Mouse (Mus musculus) cortical plate, adult 2 months (tissue): Measurements from ENCODE around the gene Tiam1.

ENCODE experiments used
- CTCF ChIP-seq: fragments of 200-500 bp; IDR thresholded peaks from 2 replicates; pipeline ENCODE4 v1.5.1; 2011; ENCODE audit warnings: mild to moderate bottlenecking, control low read depth, low read length; ENCODE audit not compliant: insufficient read depth; ENCODE audit errors: extremely low read depth
- POLR2A ChIP-seq: fragments of 200-500 bp; IDR thresholded peaks from 2 replicates; pipeline ENCODE4 v1.6.1; 2011; ENCODE audit warnings: mild to moderate bottlenecking, low read length, control low read depth; ENCODE audit not compliant: insufficient read depth; ENCODE audit errors: extremely low read depth

DNA sequence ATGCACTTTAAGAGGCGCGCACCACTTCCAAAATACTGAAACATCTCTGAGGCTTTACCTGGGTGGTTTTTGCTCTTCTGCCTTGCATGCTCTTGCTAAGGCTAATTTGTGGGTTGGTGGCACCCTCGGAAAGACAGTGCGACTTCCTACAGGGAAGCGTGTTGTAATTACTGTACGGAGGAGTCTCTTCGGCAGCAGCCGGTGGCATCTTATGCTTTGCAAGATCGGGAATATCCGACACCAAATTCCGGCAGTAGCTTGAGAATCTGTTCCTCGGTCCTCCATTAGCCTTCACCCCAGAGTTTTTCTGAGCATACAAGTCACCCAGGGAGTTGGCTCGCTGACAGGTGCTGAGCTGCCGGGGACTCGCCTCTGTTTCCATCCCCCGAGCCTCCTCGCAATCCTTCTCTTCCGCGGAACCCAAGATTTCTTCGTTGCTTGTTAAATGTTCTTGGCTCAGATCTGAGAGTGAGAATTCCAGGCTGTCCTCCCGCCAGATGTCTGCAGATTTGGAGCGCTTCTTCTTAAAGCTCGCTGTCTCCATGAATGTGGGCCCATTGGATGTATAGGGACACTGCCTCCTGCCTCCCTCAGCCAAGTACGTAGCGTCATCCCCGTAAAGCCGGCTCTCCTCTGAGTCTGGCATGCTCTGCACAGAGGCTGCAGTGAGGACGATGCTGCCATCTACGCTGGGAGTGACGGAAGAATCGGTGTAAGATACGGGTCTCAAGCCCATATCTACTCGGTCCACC is 245.8 kb downstream of the Tiam1 start:
- no peak for TF ChIP-seq CTCF
- peak; percentile 70 for TF ChIP-seq POLR2A
